Mouse (Mus musculus): ENCODE measurements at regions not wholly inside any gene's neighbourhood (a gene's known extent, or its start where the extent isn't known, plus 50 kb on each side); places are given as distances from the start of the nearest gene placed in this dataset.

GRCm38 (mm10) chr12:16021202-16021821 lies 204.6 kb upstream of the Trib2 start:
- no peak for DNase-seq (ENCODE audit: low spot score)

- DNase-seq (ENCODE audit: low spot score), result no peak
These were observed 201.5 kb upstream of the Trib2 start for GRCm38 (mm10) chr12:16018237-16018636.

- no peak for DNase-seq (ENCODE audit: low spot score)
These were observed 199.9 kb upstream of the Trib2 start for GRCm38 (mm10) chr12:16016621-16017020.

GRCm38 (mm10) chr12:16015596-16015995 lies 198.9 kb upstream of the Trib2 start:
- DNase-seq (ENCODE audit: low spot score), result no peak

DNA sequence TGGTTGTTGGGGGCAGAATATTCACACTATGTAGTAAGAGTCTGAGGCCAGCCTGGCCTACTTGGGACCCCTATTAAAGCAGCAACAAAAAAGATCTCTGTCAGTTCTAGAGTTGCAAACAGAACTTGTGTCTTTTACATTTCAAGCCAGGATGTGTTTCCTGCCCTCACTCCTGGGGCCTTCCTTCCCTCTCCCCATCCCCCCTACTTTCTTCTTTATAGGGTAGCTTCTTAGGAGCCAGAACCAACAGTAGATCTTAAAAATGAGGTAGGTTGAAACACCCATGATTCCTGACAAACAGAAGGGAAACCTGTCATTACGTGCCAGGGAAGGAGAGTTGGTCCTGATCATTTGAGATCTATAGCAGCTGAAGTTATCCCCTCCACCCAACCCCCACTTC lies 198.0 kb upstream of the Trib2 start:
- peak; percentile 64 for DNase-seq (ENCODE audit: low spot score)

- DNase-seq (ENCODE audit: low spot score), result peak; percentile 35
These were observed 197.3 kb upstream of the Trib2 start for GRCm38 (mm10) chr12:16013861-16014630.

- no peak for DNase-seq (ENCODE audit: low spot score)
These were observed 196.6 kb upstream of the Trib2 start for GRCm38 (mm10) chr12:16013354-16013753.

- no peak for DNase-seq (ENCODE audit: low spot score)
These were observed 195.4 kb upstream of the Trib2 start for GRCm38 (mm10) chr12:16012081-16012480.

GRCm38 (mm10) chr12:16009822-16010620 lies 193.3 kb upstream of the Trib2 start:
- DNase-seq (ENCODE audit: low spot score), result no peak

DNA sequence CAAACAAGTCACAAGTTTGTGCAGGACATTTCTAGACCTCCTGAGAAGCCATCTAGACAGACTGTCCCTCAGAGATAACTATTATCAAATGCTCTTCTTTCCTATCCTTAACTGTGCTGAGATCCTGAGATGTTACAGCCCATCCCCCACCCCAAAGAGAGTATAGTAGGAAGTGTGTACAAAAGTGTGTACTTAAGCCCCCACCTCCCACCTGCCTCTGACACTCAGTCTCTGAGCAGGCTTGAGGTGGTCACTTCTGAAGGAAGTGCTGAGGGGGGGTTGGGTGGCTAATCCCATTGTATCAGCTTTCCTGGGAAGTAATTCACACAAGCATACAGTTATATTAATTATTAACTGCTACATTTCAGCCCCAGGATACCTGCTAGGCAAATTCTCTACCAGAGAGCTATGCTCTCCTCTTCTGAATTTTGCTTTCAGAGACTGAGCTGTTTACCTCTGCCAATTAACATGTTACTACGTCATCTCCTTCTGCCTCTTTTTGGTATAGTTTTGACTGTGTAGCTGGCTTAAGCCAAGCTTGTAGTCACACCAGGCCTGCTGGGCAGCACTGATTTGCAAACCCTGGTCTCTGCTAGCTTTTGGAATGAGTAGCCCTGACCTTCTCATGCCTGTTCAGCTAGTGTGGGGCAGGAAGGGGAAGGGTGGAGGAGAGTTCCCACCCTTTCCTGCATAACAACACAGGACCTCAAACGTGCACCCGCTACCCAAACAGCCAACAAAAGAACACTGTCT lies 192.2 kb upstream of the Trib2 start:
- peak; percentile 13 for DNase-seq (ENCODE audit: low spot score)

DNA sequence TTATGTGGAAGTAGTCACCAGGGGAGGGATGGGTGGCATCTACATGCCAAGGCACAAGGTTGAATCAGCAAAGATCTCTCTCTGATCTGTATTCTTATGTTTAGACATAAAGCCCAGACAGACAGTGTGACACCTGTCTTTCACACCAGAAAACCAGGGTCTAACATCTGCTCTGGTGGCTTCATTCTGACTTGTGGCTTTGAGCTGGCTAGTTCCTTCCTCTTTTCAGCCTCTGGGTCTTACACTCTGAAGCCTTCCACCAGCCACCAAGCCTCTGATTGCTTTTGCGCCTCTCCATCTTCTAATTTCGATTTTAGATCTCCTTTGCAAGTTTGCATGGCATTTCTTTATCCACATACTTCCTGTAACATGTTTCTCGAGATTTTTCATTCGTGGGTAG lies 191.5 kb upstream of the Trib2 start:
- peak; percentile 69 for DNase-seq (ENCODE audit: low spot score)

DNA sequence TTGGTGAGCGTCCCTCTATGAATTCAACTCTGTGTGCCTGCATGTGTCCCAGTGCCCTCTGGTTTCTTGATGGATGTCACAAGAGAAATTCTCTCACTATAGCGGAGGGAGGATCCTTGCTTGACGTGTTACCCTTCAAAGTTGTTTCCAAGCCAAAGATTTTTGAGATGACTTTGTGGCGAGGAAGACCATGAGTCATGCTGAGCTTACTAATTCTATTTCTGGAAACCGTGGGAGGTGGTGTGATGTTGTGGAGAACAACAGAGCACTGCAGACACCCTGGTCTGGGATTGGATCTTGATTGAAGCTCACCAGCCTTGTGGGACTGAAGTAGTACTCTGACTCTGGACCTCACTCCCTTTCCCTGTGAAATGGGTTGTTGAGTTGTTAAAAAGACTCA lies 190.0 kb upstream of the Trib2 start:
- no peak for DNase-seq (ENCODE audit: low spot score)

DNA sequence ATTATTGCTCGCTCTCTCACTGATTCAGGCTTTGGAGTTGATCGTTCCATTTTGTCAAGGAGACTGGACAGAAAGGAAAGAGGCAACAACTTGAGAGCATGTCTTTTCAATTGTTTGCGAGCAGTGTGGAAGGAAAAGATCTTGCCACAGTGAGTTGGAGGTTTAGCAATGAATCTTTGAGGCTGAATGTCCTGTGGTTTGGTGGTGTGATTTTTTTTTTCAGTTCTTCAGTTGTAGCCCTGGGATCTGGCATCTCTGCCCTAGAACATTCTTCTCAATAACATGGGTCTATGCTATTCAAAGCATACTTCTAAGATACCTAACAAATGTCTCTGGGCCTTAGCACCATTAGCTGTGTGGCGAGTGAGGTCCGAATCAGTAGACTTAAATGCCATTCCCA lies 189.6 kb upstream of the Trib2 start:
- no peak for DNase-seq (ENCODE audit: low spot score)

GRCm38 (mm10) chr12:16001811-16002210 lies 185.1 kb upstream of the Trib2 start:
- DNase-seq (ENCODE audit: low spot score), result no peak

- DNase-seq (ENCODE audit: low spot score), result no peak
These were observed 184.5 kb upstream of the Trib2 start for GRCm38 (mm10) chr12:16001225-16001624.

GRCm38 (mm10) chr12:15998331-15998730 lies 181.6 kb upstream of the Trib2 start:
- DNase-seq (ENCODE audit: low spot score), result peak; percentile 42

- DNase-seq (ENCODE audit: low spot score), result no peak
These were observed 177.1 kb upstream of the Trib2 start for GRCm38 (mm10) chr12:15993866-15994265.

DNA sequence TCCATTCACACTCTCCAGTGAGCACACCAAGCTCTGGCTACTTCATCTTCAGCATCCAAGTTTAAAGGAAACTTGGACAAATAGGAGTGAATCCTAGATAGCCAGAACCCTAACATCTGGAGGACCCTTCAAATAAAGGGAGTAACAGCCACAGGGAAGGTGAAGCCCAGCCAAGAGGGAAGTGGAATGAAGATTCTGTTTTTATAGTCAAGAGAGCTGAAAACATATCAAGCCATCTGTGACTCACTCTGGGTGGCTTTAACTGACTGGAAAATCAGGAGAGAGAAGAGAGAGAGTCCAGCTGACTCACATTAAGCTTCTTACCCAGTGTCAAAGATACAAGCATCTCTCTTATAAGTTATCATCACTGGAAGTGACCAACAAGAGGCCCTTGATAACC lies 169.6 kb upstream of the Trib2 start:
- DNase-seq (ENCODE audit: low spot score), result no peak

DNA sequence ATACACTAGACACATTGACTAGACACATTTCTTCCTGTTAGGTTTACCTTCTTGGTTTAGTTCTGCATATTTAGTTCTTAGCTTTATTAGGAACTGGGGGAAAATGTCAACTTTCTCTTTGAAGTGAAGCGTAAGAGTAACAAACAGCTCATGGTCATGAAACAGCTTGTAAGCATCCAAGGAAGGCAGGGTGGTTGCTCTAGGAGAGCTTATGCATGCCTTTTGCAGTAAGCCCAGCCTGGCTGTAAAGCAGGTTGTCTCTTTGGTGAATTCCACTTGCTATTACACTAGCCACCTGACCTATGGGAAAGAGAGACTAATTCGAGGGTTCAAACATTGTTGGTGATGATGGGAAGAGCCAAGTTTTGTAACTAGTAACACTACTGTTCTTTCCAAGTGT lies 168.9 kb upstream of the Trib2 start:
- DNase-seq (ENCODE audit: low spot score), result no peak

- DNase-seq (ENCODE audit: low spot score), result no peak
These were observed 167.0 kb upstream of the Trib2 start for GRCm38 (mm10) chr12:15983591-15984300.

GRCm38 (mm10) chr12:15981741-15982140 lies 165.0 kb upstream of the Trib2 start:
- DNase-seq (ENCODE audit: low spot score), result peak; percentile 51

Measured in thymus, postnatal 0 days (tissue).